Mouse (Mus musculus) R1 (cell line): ENCODE results near the gene Bcl11a.

Experiments used
- DNase-seq: peaks from one replicate; pipeline ENCODE4 v3.0.0-alpha.2; 2018; ENCODE audit warnings: low read depth, low spot score

Gene Bcl11a

DNA sequence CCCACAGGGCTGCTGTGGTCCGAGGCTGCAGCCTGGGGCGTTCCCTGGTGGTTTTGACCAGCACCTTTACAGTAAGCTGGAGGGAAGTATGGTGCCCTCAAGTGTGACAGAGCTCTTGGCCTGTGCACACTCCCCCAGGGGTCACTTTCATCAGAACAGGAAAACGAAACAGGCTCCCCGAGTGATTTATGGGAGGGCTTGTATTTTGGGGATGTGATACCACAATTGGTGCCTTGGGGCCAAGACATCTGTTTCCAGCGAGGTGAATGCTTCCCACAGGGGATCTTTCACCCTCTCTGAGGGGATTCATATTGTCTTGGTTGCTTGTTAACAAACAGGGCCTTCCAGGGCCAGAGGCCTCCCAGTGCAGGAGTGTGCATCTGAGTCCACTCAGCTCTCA is 122.5 kb downstream of the Bcl11a start:
- no peak for DNase-seq

DNA sequence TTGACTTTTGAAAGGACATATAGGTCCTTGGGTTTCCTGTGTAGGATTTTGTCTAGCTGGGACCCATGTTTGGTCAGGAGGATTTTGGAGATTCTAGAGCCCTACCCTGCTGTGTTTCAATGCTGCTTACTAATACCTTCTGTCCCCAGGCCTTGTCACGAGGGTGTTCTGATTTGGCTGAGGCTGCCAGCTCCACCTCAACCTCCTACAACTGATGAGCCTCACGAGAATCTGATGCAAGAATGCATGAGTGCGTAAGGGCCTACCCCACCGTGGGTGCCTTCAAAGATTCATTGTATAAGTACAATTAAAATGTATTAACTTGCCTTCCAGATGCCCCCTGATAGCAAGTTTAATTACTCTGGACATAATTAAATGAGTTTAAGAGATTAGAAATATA is 123.4 kb downstream of the Bcl11a start:
- DNase-seq, result no peak

DNA sequence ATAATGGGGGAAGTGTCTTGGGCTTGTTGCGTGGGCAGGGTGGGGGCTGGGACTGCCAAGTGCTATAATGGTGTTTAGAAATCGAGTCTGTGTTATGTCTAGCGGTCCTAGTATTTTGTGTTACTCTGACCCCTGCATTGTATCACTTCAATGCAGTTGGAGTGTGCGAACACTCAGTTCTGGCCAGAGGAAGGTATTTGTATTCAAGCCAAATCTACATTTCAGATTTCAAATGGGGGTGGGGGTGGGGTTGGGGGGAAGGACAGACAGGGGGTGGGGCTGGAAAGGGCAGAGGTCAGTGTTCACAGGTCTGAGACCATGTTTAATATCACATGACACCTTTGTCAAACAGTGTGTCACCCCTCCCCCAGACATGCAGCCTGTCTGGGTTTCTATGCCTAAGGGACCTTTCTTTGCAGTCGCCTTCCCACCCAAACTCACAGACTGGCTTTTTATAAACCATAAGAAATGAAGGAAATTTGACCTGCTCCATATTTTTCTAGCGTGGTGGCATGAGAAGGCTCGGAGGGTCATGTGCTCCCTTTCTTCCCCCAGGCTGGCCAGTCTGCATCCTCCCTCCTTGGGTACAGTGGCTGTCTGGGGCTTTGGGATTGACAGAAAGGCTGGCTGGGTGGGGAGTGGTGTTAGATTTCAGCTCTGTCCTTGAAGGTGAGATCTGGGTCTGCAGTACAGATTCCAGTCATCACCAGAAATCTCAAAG is 124.9 kb downstream of the Bcl11a start:
- DNase-seq, result peak; percentile 24

GRCm38 (mm10) chr11:24203489-24203888 is 125.6 kb downstream of the Bcl11a start:
- DNase-seq, result no peak

DNA sequence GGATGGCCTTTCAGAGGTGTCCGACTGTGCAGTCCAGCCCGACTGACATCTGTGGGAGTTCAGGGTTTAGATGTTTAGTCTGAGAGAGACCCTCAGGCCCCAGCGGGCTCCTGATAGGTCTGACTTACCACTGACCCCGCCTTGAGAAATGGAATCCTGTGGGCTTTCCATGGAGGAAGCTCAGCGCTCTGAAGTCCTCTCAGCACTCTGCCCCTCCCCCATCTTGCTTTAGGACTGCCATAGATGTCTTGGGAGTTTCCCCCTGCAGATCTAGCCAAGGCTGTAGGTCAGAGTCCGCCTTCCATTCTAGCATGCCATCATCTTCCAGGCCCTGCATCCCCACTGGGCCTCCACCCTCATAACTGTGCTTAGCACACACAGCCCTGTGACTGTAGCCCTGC is 131.1 kb downstream of the Bcl11a start:
- peak; percentile 10 for DNase-seq

GRCm38 (mm10) chr11:24214509-24215134 is 136.8 kb downstream of the Bcl11a start:
- DNase-seq, result no peak

GRCm38 (mm10) chr11:24217741-24218333 is 140.0 kb downstream of the Bcl11a start:
- DNase-seq, result no peak

DNA sequence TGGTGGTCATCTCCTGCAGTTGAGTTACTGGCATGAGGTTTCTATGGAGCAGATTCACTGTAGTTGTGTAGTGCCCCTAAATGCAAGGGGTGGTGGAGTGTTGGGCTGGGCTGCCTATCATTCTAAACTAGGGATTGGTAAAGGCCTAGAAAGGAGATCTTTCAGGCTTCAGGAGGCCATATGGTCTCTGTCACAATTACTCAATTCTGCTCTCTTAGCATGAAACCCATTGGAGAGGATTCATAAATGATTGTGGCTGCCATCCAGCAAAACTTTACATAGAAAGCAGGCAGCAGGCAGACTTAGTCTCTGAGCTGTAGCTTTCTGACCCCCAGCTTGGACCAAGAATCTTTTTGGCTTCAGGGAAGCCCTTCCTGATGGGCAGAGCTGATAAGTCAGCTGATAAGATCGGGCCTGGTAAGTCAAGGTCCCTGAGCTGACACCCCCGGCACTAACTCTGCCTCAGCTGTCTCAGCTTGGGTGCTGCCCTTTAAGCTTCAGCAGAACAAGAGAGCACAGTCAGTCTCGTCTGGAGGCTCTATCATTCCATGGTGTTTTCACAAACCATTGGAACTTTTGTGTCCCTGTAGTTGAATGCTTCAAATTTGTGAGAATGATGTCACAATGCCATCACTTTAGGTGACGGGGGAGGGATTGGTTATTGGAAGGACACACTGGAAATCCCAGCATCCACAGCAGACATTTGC is 143.9 kb downstream of the Bcl11a start:
- no peak for DNase-seq
